Mouse (Mus musculus) cerebellum, postnatal 10 days (tissue): ENCODE data around the gene Nebl.

Experiments
- DNase-seq, 2 experiments: peaks; one replicate each; pipeline ENCODE4 v3.0.0; 2021; ENCODE audit warnings: mixed read lengths in 2 of 2

Nebl gene

GRCm38 (mm10) chr2:17730957-17731830, at the start of gene Nebl:
Gene Nebl (minus strand): TSS chr2:17731464.
- peak; percentile 79 to 86 for DNase-seq

DNA sequence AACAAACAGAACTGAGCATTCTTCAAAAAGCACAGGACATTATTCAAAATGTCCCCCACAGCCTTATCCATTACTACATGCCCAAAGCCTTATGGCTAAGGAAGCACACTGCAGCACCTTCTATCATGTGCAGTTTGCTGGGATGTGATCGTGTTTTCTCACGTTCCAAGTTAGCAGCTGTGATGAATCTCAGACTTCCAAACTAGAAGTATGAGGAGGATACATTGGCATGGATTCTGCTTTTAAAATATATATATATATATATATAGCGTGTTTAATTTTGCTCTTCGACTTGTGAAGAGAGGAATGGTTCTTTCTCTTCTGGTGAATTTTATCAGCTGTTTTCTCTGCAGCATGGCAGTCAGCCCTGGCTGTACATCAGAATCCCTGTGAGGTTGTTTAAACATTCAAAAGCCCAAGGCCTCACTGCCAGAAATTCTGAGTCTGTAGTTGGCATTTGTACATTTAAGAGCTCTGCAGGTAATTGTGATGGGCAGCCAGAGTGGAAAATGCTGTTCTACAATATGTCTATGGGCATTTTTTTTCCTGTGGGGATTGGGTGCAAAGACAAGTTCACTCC, 39.1 kb upstream of the Nebl start:
- peak; percentile 52 to 67 for DNase-seq

DNA sequence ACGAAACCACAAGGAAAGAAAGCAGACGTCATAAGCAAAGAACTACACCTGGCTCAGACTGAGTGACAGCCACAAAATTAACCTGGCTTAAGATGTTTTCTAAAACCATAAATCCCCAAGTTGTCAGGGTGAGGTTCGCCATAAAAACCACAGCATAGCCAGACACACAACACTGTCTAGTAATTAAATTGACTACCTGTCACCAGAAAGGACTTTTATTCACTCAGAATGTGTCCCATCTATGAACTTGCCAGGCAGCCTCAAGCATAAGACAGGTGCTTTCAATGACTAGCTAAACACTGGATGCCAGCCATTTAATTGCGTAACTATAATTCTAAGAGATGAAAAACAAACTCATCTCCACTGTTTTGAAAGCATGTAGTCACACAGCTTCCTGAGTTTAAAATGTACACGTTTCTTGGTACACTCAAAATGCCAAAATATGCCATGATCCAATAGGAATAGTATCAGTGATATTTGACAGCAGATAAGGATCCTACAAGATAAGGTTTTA, 38.0 kb upstream of the Nebl start:
- DNase-seq: no peak

GRCm38 (mm10) chr2:17756271-17756670, 25.0 kb upstream of the Nebl start:
- DNase-seq: no peak

DNA sequence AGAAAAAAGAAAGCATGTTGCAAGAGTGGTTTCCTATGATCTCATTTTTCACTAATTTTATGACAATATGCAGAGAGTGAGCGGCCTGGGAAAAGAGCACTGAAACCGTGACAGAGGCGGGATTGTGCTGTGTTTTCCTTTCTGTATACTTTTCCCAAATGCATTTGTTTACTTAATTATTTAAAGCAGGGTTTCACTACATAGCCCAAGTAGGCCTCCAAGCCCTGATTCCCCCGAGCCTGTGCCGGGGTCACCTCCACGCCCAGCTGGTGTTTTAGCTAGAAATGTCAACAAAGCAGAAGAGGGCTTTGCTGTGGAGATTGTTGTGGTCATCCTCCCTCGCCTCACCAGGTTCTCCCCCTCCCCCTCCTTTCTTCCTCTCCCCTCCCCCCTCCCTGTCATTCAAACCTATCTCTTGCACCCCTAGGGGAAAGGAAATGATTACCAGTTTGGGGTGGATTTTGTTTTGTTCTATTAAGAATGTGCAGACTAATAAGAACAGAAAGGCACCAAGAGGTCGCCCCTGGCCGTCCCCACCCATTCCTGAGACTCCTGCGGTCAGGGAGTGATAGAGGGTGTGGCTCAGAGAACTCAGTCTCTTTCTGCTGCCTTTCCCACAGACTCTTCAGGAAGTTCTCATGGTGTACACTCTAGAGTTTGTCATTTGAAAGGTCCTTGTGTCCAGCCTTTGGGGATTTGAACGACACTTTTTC, 10.9 kb upstream of the Nebl start:
- no peak for DNase-seq

- no peak for DNase-seq
Observed at GRCm38 (mm10) chr2:17741555-17741954, 10.3 kb upstream of the Nebl start.

GRCm38 (mm10) chr2:17740454-17740853, 9.2 kb upstream of the Nebl start:
- no peak for DNase-seq

DNA sequence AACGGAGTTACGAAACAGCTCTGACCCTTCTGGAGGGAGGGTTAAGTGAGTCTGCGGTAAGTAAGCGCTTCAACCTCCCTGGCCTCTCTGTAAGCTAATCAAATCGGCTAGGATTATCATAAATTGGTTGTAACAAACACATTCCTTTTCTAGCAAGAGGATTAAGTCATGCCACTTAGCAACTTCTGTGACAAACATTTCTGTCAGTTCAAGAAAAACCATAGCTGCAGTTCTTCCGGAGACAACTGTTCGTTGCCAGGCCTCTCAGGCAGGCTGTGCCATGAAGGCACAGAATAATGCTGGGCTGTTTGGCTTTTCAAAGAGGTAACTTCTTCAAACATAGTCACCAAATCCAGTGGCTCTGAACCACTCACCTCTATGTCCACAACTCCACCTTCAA, 946 bp upstream of the Nebl start:
- DNase-seq: no peak

GRCm38 (mm10) chr2:17731831-17732200, 552 bp upstream of the Nebl start:
- DNase-seq: no peak

- DNase-seq: peak in 1 of 2 experiments; percentile 71
Observed at GRCm38 (mm10) chr2:17730648-17730956, 662 bp downstream of the Nebl start.

DNA sequence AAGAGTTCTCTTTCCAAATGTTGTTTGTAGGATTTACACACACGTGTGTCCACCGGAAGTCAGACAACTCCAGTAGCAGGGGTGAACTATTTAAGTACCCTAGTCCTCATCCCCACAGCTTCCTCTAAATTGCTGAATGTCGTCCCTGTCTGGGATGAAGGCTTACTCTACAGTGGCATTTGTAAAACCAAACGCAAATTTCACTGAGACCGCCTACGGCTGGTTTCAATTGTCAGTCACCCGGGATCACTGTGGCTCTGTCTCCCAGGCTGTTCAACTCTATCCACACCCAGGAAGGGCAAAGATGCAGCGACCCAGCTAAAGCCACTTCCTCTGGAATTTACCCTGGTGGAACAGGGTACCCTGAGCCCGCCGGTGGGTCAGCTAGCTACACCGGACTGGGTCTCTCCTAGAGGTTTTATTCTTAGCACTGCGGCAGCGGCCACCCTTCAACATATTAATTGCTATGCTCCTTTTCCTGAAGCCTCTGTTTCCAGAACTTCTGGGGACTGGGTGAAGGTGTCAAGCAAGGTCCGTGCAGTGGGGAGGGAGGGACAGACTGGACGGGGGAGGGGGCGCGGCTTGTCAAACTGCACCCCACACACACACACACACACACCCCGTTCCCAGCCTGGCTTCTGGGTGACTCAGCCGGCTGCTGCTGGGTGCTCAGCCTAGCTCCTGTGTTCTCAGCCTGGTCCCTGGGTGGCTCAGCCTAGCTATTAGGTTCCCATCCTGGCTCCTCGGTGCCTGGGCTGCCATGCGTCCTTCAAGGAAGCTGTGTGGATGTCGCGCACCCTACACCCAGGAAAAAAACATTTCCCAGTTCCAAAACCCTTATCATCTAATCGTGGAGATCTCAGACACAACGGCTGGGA, 1.3 kb downstream of the Nebl start:
- DNase-seq: peak; percentile 58 to 65

DNA sequence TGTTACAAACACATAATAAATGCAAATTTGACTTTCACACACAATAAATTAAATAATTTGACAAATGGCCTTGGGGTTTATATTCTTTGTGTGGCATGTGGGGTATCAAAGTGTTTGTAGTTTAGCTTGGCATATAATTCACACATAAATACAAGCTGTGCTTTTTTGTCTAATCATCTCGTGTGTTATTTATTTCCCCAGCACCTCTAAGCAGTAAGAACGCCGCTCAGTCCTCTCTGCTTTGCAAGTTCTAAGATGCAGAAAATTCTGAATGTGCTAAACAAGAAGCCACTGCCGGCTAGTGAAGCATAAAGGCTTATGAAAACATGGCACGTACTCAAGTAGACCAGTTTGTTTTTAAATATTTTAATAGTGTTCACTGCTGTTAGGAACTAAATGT, 6.9 kb downstream of the Nebl start:
- no peak for DNase-seq

GRCm38 (mm10) chr2:17723268-17724019, 7.8 kb downstream of the Nebl start:
- no peak for DNase-seq

- no peak for DNase-seq
Observed at GRCm38 (mm10) chr2:17721177-17721715, 10.0 kb downstream of the Nebl start.

GRCm38 (mm10) chr2:17718281-17718680, 13.0 kb downstream of the Nebl start:
- DNase-seq: no peak

DNA sequence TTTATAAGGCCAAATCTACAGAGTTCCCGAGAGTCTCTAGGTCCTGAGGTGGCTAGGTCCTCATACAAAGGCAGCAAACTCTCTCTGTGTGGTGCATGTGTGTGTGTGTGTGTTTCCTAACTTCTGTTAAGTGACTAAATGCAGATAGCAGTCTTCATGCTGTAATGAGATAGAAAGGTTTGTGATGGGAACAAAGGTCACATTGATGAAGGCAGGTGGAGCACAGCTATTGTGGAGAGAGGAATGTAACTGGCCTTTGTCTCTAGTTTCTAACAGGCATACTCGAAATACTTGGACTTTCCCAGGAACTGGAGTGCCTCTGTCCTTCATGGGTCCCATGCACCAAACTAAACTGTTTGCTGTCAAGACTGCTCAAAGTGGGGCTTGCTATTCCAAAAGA, 14.1 kb downstream of the Nebl start:
- DNase-seq: no peak

DNA sequence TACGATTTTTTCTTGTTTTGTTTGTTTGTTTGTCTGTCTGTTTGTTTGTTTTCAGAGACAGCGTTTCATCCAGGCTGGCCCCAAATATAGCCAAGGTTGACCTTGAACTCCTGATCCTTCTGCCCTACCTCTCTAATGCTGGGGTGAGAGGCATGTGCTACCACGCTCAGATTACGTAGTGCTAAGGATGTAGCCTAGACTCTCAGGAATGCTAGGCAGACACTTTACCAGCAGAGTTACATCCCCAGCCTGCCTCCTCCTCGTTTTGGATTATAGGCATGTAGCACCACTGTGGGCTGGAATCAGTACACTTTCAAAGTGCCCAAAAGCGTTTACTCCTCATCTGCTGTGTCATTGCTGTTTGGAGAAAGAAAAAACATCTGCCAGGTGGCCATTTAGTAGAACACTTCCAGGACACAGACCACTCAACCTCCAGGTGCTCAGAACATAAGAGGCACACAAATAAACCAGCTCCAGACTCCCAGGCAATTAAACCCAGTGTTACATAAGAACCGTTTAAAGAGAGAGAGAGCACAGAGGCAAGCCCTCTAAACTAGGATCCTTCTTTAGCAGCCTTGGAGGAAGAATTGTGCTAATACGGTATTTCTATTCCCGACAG, 16.0 kb downstream of the Nebl start:
- no peak for DNase-seq

GRCm38 (mm10) chr2:17714661-17715060, 16.6 kb downstream of the Nebl start:
- no peak for DNase-seq

- peak in 1 of 2 experiments; percentile 32 for DNase-seq
Observed at GRCm38 (mm10) chr2:17714124-17714523, 17.1 kb downstream of the Nebl start.

- DNase-seq: no peak
Observed at GRCm38 (mm10) chr2:17711216-17711615, 20.0 kb downstream of the Nebl start.

- peak; percentile 52 to 57 for DNase-seq
Observed at GRCm38 (mm10) chr2:17710083-17710482, 21.2 kb downstream of the Nebl start.
